Mouse (Mus musculus) liver, embryonic 11.5 days (tissue): ENCODE results near the gene Dnmt3b. TPM values are rescaled to one million over a fixed set of nuclear protein-coding genes. Genes with fewer than 3 reads are reported as not detected.

ENCODE experiments used
- ATAC-seq: fragments of 200-750 bp; cut with Nextera tagmentation; replicated peaks from 2 replicates; pipeline ENCODE4 v1.8.0; 2017; ENCODE audit warnings: moderate number of reproducible peaks, mild to moderate bottlenecking, moderate TSS enrichment, moderate library complexity; ENCODE audit not compliant: low FRiP score
- DNase-seq: peaks from one replicate; pipeline ENCODE4 v3.0.0-alpha.2; 2017; ENCODE audit warnings: low spot score
- H3K27ac ChIP-seq: fragments of 300-500 bp; sonication (generic); 2 replicates; pipeline ENCODE4 v1.5.1; 2014; ENCODE audit warnings: mild to moderate bottlenecking, low read depth, low read length, control low read depth
- H3K27me3 ChIP-seq: fragments of 300-500 bp; sonication (generic); replicated peaks from 2 replicates; pipeline ENCODE4 v1.6.1; 2014; ENCODE audit warnings: low read length, mixed read lengths; ENCODE audit not compliant: control insufficient read depth, insufficient read depth
- H3K36me3 ChIP-seq: fragments of 300-500 bp; sonication (generic); 2 replicates; pipeline ENCODE4 v1.6.1; 2014; ENCODE audit warnings: mild to moderate bottlenecking, low read length, moderate library complexity, mixed read lengths; ENCODE audit not compliant: control insufficient read depth, insufficient read depth
- H3K4me1 ChIP-seq: fragments of 300-500 bp; sonication (generic); replicated peaks from 2 replicates; pipeline ENCODE4 v1.6.1; 2014; ENCODE audit warnings: low read length, mixed read lengths; ENCODE audit not compliant: control insufficient read depth, insufficient read depth
- H3K4me2 ChIP-seq: fragments of 300-500 bp; sonication (generic); 2 replicates; pipeline ENCODE4 v1.6.1; 2014; ENCODE audit warnings: mild to moderate bottlenecking, control low read depth, moderate library complexity
- H3K4me3 ChIP-seq: fragments of 300-500 bp; sonication (generic); 2 replicates; pipeline ENCODE4 v1.5.1; 2014; ENCODE audit warnings: low read depth, low read length, control low read depth
- H3K9ac ChIP-seq: fragments of 300-500 bp; sonication (generic); 2 replicates; pipeline ENCODE4 v1.6.1; 2014; ENCODE audit warnings: low read depth, low read length, control low read depth
- H3K9me3 ChIP-seq: fragments of 300-500 bp; sonication (generic); 2 replicates; pipeline ENCODE4 v1.6.1; 2016; ENCODE audit warnings: low read length, inconsistent platforms, mixed read lengths; ENCODE audit not compliant: control insufficient read depth
- WGBS: fragments of 180-500 bp; shearing (Covaris S2); extraction: QIAGEN DNeasy Blood & Tissue Kit; methylation state at CpG from one replicate; pipeline ENCODE4 v1.1.7; 2014; 5-methylcytosine and 5-hydroxymethylcytosine counted together
- polyA plus RNA-seq: library from polyadenylated mRNA; unstranded; fragments of >200 nt; fragmentation: Nextera tagmentation; extraction: Ambion mirVana; gene quantifications from 2 replicates; pipeline ENCODE4 v1.2.1, GENCODE M21; 2014

The Dnmt3b gene
- polyA plus RNA-seq, 1 experiment from 2014 or later, result 27.2 TPM

- no peak for ATAC-seq
- Histone ChIP-seq H3K9ac (no peak overlapping the region), H3K36me3 (peaks cover 13% of the 10 kb centered on the region), H3K4me3 (no peak overlapping the region), H3K27ac (no peak overlapping the region), H3K9me3 (no peaks in the 10 kb centered on the region), H3K4me1 (peaks cover 10% of the 10 kb centered on the region), H3K4me2 (peak overlapping the region; percentile 88; the same call in 1 of the 2 replicates), H3K27me3 (no peaks in the 10 kb centered on the region)
- WGBS, result 55% methylated on average over 3 of the region's 3 CpGs
- no peak for DNase-seq
These were observed 18.3 kb upstream of the Dnmt3b start for GRCm38 (mm10) chr2:153630950-153631349.

GRCm38 (mm10) chr2:153631976-153632870 lies 17.0 kb upstream of the Dnmt3b start, which contains the start of gene Commd7:
Gene Commd7 (minus strand): TSS chr2:153632781.
- Histone ChIP-seq H3K36me3 (peaks cover 4% of the 10 kb centered on the region), H3K4me1 (peaks cover 10% of the 10 kb centered on the region), H3K9me3 (no peaks in the 10 kb centered on the region), H3K27me3 (no peaks in the 10 kb centered on the region), H3K9ac (peak within 1 kb of the TSS; percentile 94), H3K27ac (peak within 1 kb of the TSS; percentile 93), H3K4me3 (peak within 1 kb of the TSS; percentile 94), H3K4me2 (peak within 1 kb of the TSS; percentile 88)
- ATAC-seq (peak; percentile 83), DNase-seq (peak; percentile 85)
- 2% methylated on average over 53 of the region's 53 CpGs for WGBS

DNA sequence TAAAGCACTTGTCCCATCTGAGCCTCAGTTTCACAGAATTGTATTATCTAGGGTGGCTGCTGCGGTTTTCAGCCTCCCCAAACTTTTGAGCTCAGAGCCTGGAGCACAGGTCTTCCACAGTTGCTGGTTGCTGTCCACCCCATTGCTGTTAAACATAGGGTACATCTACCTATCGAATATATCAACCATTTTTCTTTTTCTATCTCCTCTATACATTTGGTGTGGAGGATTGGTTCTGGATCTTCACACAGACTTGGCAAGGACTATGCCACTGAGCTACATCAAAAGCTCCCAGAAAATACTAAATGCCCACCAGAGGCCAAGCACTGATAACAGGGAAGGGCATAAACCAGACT lies 16.4 kb upstream of the Dnmt3b start:
- ATAC-seq (no peak), DNase-seq (no peak)
- Histone ChIP-seq H3K27me3 (no peaks in the 10 kb centered on the region), H3K4me2 (peak overlapping the region; percentile 88), H3K36me3 (peaks cover 4% of the 10 kb centered on the region), H3K9ac (peak overlapping the region; percentile 94), H3K4me3 (peak overlapping the region; percentile 94), H3K4me1 (peaks cover 10% of the 10 kb centered on the region), H3K27ac (peak overlapping the region; percentile 93), H3K9me3 (no peaks in the 10 kb centered on the region)
- 12% methylated on average over 2 of the region's 2 CpGs for WGBS

- Histone ChIP-seq H3K4me1 (peaks cover 10% of the 10 kb centered on the region), H3K27ac (no peak overlapping the region), H3K9me3 (no peaks in the 10 kb centered on the region), H3K27me3 (no peaks in the 10 kb centered on the region), H3K9ac (peak overlapping the region; percentile 94; the same call in 1 of the 2 replicates), H3K4me2 (peak overlapping the region; percentile 88), H3K4me3 (peak overlapping the region; percentile 94; the same call in 1 of the 2 replicates), H3K36me3 (peaks cover 2% of the 10 kb centered on the region)
- no peak for DNase-seq
- 74% methylated on average over 5 of the region's 5 CpGs for WGBS
- ATAC-seq, result no peak
These were observed 16.0 kb upstream of the Dnmt3b start for GRCm38 (mm10) chr2:153633259-153633658.

DNA sequence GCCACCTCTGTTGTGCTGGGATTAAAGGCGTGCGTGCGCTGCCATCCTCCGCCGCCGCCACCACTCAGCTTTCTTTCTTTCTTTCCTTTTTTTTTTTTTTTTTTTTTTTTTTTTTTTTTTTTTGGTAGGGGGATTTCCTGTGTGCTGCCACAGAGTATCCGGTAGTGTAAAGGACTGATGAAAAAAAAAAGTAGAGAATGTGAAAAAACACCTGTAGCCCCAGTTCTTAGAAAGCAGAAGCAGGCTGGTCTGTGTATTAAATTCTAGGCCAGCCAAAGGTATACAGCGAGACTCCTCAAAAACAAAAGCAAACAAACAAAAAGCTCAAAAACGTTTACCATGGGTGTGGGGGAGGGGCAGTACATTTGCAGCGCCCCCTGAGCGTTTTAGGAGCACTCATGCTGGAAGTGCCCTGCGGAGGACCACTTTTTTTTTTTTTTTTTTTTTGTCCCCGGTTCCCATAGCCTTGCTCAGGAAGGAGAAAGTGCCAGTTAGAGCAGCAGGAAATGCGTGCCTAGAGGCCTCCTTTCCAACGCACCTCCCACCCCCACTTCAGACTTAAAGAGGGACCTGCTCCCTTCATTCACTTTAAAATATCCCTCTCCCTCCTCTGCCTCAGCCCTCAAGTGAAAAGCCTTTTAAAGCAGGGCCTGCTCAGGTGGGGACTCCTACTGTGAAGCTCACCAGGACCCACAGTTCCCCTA lies 10.1 kb upstream of the Dnmt3b start:
- DNase-seq (no peak), ATAC-seq (no peak)
- H3K4me1 ChIP-seq, result no peaks in the 10 kb centered on the region
- H3K9ac ChIP-seq, result no peak overlapping the region
- H3K27me3 ChIP-seq, result no peaks in the 10 kb centered on the region; the same call in 1 of the 2 replicates
- 25% methylated on average over 15 of the region's 15 CpGs for WGBS
- no peaks in the 10 kb centered on the region for H3K36me3 ChIP-seq
- H3K9me3 ChIP-seq, result no peaks in the 10 kb centered on the region
- no peak overlapping the region for H3K4me2 ChIP-seq
- no peak overlapping the region for H3K27ac ChIP-seq
- H3K4me3 ChIP-seq, result no peak overlapping the region

DNA sequence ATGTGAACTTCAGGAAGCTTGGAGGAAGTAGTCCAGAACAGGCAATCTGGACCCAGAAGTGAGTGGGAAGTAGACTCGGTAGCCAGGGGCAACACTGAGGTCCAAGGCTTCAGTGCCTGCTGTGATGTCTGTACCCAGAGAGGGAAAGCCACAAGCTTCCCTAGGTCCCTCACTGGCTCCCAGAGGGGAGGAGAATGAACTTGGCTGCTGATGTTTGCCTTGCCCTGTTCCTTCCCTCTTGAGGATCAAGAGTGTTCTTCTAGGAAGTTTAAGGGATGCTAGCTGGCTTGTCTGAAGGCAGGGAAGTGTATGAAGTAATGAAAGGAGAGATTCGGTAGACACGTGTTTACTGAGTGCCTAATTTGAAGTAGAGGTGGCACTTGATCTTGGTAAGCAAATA lies 6.8 kb upstream of the Dnmt3b start:
- no peak for DNase-seq

GRCm38 (mm10) chr2:153642999-153643398 lies 6.3 kb upstream of the Dnmt3b start:
- no peaks in the 10 kb centered on the region for H3K9me3 ChIP-seq
- no peak overlapping the region for H3K27ac ChIP-seq
- no peak for ATAC-seq
- no peak overlapping the region for H3K4me3 ChIP-seq
- no peak for DNase-seq
- no peaks in the 10 kb centered on the region; the same call in 1 of the 2 replicates for H3K27me3 ChIP-seq
- no peaks in the 10 kb centered on the region for H3K4me1 ChIP-seq
- no peak overlapping the region for H3K9ac ChIP-seq
- H3K36me3 ChIP-seq, result no peaks in the 10 kb centered on the region
- WGBS, result 72% methylated on average over 6 of the region's 6 CpGs
- no peak overlapping the region for H3K4me2 ChIP-seq

More for the DNA sequence above, 6.8 kb upstream of the Dnmt3b start:
- Histone ChIP-seq H3K9me3 (no peaks in the 10 kb centered on the region), H3K36me3 (no peaks in the 10 kb centered on the region), H3K4me1 (no peaks in the 10 kb centered on the region), H3K27me3 (no peaks in the 10 kb centered on the region; the same call in 1 of the 2 replicates), H3K4me3 (no peak overlapping the region), H3K9ac (no peak overlapping the region), H3K27ac (no peak overlapping the region), H3K4me2 (no peak overlapping the region)
- ATAC-seq, result no peak
- 26% methylated on average over 3 of the region's 3 CpGs for WGBS

DNA sequence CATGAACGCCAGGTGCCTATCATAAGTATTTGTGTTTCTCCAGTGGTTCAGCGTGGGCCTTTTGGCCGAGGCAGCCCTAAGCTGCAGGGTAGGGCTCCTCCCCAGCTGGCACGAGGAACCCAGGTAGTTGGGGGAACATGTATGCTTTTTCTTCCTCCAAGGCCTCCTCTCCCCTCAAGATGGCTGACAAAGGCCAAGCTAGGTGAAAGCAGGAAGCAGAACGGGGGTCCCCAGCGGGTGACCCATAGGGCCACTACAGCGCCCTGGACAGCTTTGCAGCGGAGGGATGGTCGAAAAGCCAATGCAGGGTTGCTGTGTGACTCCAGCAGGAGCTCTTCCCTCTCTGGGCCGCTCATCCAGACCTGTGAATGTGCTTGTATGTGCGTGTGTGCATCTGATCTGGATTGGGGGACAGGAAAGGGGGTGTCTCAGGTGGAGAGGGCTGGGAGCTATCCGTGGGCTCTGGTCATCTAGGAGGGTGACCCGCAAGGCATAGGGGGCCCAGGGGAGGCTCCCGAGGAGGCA lies 415 bp upstream of the Dnmt3b start:
- Histone ChIP-seq H3K27ac (peak overlapping the region; percentile 13; the same call in 1 of the 2 replicates), H3K4me1 (peaks cover 21% of the 10 kb centered on the region), H3K27me3 (no peaks in the 10 kb centered on the region), H3K4me3 (peak overlapping the region; percentile 90), H3K36me3 (no peaks in the 10 kb centered on the region; the same call in 1 of the 2 replicates), H3K4me2 (peak overlapping the region; percentile 98), H3K9me3 (no peaks in the 10 kb centered on the region), H3K9ac (peak overlapping the region; percentile 85)
- ATAC-seq (no peak; the same call in 1 of the 2 replicates), DNase-seq (peak; percentile 43)
- 22% methylated on average over 14 of the region's 14 CpGs for WGBS
